Mouse (Mus musculus): ENCODE results near the gene Irf6.

The Irf6 gene

GRCm38 (mm10) chr1:193156316-193157110 lies 3.6 kb downstream of the Irf6 start:
- no peak for DNase-seq (ENCODE audit: low spot score)

GRCm38 (mm10) chr1:193157111-193157492 lies 4.2 kb downstream of the Irf6 start:
- no peak for DNase-seq (ENCODE audit: low spot score)

GRCm38 (mm10) chr1:193159163-193159562 lies 6.3 kb downstream of the Irf6 start:
- no peak for DNase-seq (ENCODE audit: low spot score)

GRCm38 (mm10) chr1:193159613-193160012 lies 6.7 kb downstream of the Irf6 start:
- no peak for DNase-seq (ENCODE audit: low spot score)

- DNase-seq (ENCODE audit: low spot score): peak; percentile 75
Observed at GRCm38 (mm10) chr1:193160317-193161032, 7.6 kb downstream of the Irf6 start.

- DNase-seq (ENCODE audit: low spot score): no peak
Observed at GRCm38 (mm10) chr1:193167746-193168145, 14.8 kb downstream of the Irf6 start, which contains the start of gene A130010J15Rik. A130010J15Rik (plus strand) TSS chr1:193168046.

GRCm38 (mm10) chr1:193169228-193169627 lies 16.3 kb downstream of the Irf6 start:
- no peak for DNase-seq (ENCODE audit: low spot score)

- DNase-seq (ENCODE audit: low spot score): no peak
Observed at GRCm38 (mm10) chr1:193169856-193170255, 16.9 kb downstream of the Irf6 start.

GRCm38 (mm10) chr1:193172991-193173809 lies 20.3 kb downstream of the Irf6 start:
- peak; percentile 94 for DNase-seq (ENCODE audit: low spot score)

- DNase-seq (ENCODE audit: low spot score): no peak
Observed at GRCm38 (mm10) chr1:193173810-193174129, 20.9 kb downstream of the Irf6 start.

- DNase-seq (ENCODE audit: low spot score): no peak
Observed at GRCm38 (mm10) chr1:193174143-193174733, 21.3 kb downstream of the Irf6 start.

GRCm38 (mm10) chr1:193181104-193181503 lies 28.2 kb downstream of the Irf6 start:
- no peak for DNase-seq (ENCODE audit: low spot score)

GRCm38 (mm10) chr1:193188257-193188656 lies 35.3 kb downstream of the Irf6 start:
- no peak for DNase-seq (ENCODE audit: low spot score)

GRCm38 (mm10) chr1:193189151-193189621 lies 36.3 kb downstream of the Irf6 start:
- DNase-seq (ENCODE audit: low spot score): no peak

- no peak for DNase-seq (ENCODE audit: low spot score)
Observed at GRCm38 (mm10) chr1:193189771-193190170, 36.9 kb downstream of the Irf6 start.

- no peak for DNase-seq (ENCODE audit: low spot score)
Observed at GRCm38 (mm10) chr1:193191675-193192283, 38.9 kb downstream of the Irf6 start.

GRCm38 (mm10) chr1:193194416-193195140 lies 41.7 kb downstream of the Irf6 start:
- no peak for DNase-seq (ENCODE audit: low spot score)

GRCm38 (mm10) chr1:193195169-193195810 lies 42.4 kb downstream of the Irf6 start:
- no peak for DNase-seq (ENCODE audit: low spot score)

GRCm38 (mm10) chr1:193197494-193198205 lies 44.7 kb downstream of the Irf6 start:
- DNase-seq (ENCODE audit: low spot score): peak; percentile 48

- DNase-seq (ENCODE audit: low spot score): no peak
Observed at GRCm38 (mm10) chr1:193198312-193198711, 45.4 kb downstream of the Irf6 start.

All from testis, postnatal 10 days (tissue).